Mouse (Mus musculus) heart, adult 2 months (tissue): ENCODE measurements around the gene Clcn2.

Source experiments
- CTCF ChIP-seq: fragments of 200-600 bp; IDR thresholded peaks from 2 replicates; pipeline ENCODE4 v1.8.1; 2022; ENCODE audit warnings: antibody characterized with exemption, mild to moderate bottlenecking, moderate library complexity
- EP300 ChIP-seq: fragments of 200-500 bp; IDR thresholded peaks from 2 replicates; pipeline ENCODE4 v1.6.1; 2011; ENCODE audit warnings: low read depth, low read length, control low read depth; ENCODE audit not compliant: insufficient read depth
- POLR2A ChIP-seq: fragments of 200-500 bp; IDR thresholded peaks from 2 replicates; pipeline ENCODE4 v1.6.1; 2011; ENCODE audit warnings: mild to moderate bottlenecking, low read depth, low read length, control low read depth; ENCODE audit not compliant: insufficient read depth

- TF ChIP-seq POLR2A, result no peak
- TF ChIP-seq CTCF, result no peak
- no peak for TF ChIP-seq EP300
These were observed 40.2 kb downstream of the Clcn2 start for GRCm38 (mm10) chr16:20677380-20677779.
